In genomic region chr2:31690063-31690462, GRCm38 (mm10) we compare ENCODE assay signal across 9 mouse cellular contexts. TPM values are rescaled to one million over a fixed set of nuclear protein-coding genes. Genes with fewer than 3 reads are reported as not detected.
DNase-seq lines count a peak whose midpoint lies in the region; ATAC-seq and TF ChIP-seq lines count a peak whose summit lies in the region.
"Had no signal": no experiment of that assay in that cellular context is flagged by ENCODE, and none has a peak within 500 bp of the region (broad histone marks: within the 10 kb centered on the region; RNA-seq: fewer than 3 reads in every experiment).

No protein-coding gene starts in this region.

- TF ChIP-seq POLR2A in myocyte (IDR thresholded peaks at IDR 0.05; ENCODE audit: insufficient read length, low read depth): no peak

- no peaks in the 10 kb centered on the region for H3K9me3 ChIP-seq in kidney, postnatal 0 days (replicated peaks; ENCODE audit: low read length)
- no peaks in the 10 kb centered on the region for H3K9me3 ChIP-seq in embryonic facial prominence, embryonic 11.5 days (replicated peaks; ENCODE audit: control insufficient read depth, low read length)
- no peaks in the 10 kb centered on the region for H3K9me3 ChIP-seq in intestine, embryonic 16.5 days (ENCODE audit: control insufficient read depth, low read length)

- no peak for ATAC-seq in kidney, postnatal 0 days (replicated peaks; ENCODE audit: low FRiP score, low read depth)
- ATAC-seq in embryonic facial prominence, embryonic 11.5 days (replicated peaks; ENCODE audit: insufficient number of reproducible peaks, low FRiP score, low TSS enrichment, low read depth): no peak
- ATAC-seq in intestine, embryonic 16.5 days: no peak

- no peak for TF ChIP-seq CTCF in kidney, postnatal 0 days (IDR thresholded peaks at IDR 0.05; ENCODE audit: low read depth)

- H3ac ChIP-seq in myocyte (ENCODE audit: control insufficient read depth, insufficient read length): no peak overlapping the region

- H3K36me3 ChIP-seq in kidney, postnatal 0 days (ENCODE audit: insufficient read depth, low read length): 0 out of 2 replicates have a peak, but pooled peaks cover 6% of the 10 kb centered on the region
- H3K36me3 ChIP-seq in embryonic facial prominence, embryonic 11.5 days (replicated peaks; ENCODE audit: control insufficient read depth, insufficient read depth, low read depth, low read length): no peaks in the 10 kb centered on the region
- H3K36me3 ChIP-seq in intestine, embryonic 16.5 days (ENCODE audit: control insufficient read depth, insufficient read depth, low read length): peaks cover 5% of the 10 kb centered on the region; the same call in 1 of the 2 replicates
- no peaks in the 10 kb centered on the region for H3K36me3 ChIP-seq in myocyte (ENCODE audit: control insufficient read depth, insufficient read depth)

- no peak for DNase-seq in kidney, postnatal 0 days (ENCODE audit: low spot score)
- DNase-seq in kidney, adult 11 months: no peak
- no peak for DNase-seq in embryonic facial prominence, embryonic 11.5 days (ENCODE audit: low spot score)
- no peak for DNase-seq in spleen, postnatal 36 days (ENCODE audit: low spot score in 2 of 2)
- DNase-seq in layer of hippocampus, postnatal 25 days (ENCODE audit: extremely low spot score in 1 of 2, low spot score in 1 of 2): no peak
- no peak for DNase-seq in cerebellum, adult 9-11 months

- peak overlapping the region; percentile 97 for H3K4me3 ChIP-seq in kidney, postnatal 0 days (replicated peaks; ENCODE audit: low read depth, low read length)
- peak overlapping the region; percentile 92 for H3K4me3 ChIP-seq in embryonic facial prominence, embryonic 11.5 days (ENCODE audit: low read depth, low read length)
- H3K4me3 ChIP-seq in intestine, embryonic 16.5 days (ENCODE audit: low read length): peak overlapping the region; percentile 98
- peak overlapping the region; percentile 98 for H3K4me3 ChIP-seq in myocyte

- peaks cover 39% of the 10 kb centered on the region for H3K79me2 ChIP-seq in myocyte (ENCODE audit: control insufficient read depth, insufficient read depth)

- H3K27ac ChIP-seq in kidney, postnatal 0 days: no peak overlapping the region
- no peak overlapping the region for H3K27ac ChIP-seq in embryonic facial prominence, embryonic 11.5 days (replicated peaks; ENCODE audit: low read depth, low read length)
- H3K27ac ChIP-seq in intestine, embryonic 16.5 days (ENCODE audit: low read length): no peak overlapping the region

- H3K4me2 ChIP-seq in kidney, postnatal 0 days (ENCODE audit: low read length): peak overlapping the region; percentile 78
- H3K4me2 ChIP-seq in embryonic facial prominence, embryonic 11.5 days (ENCODE audit: low read depth, low read length): peak overlapping the region; percentile 80
- peak overlapping the region; percentile 51 for H3K4me2 ChIP-seq in intestine, embryonic 16.5 days (ENCODE audit: low read depth, low read length)
- H3K4me2 ChIP-seq in myocyte (ENCODE audit: low read depth): peak overlapping the region; percentile 100

- H3K9ac ChIP-seq in kidney, postnatal 0 days (ENCODE audit: low read depth, low read length): peak overlapping the region; percentile 93; the same call in 1 of the 2 replicates
- H3K9ac ChIP-seq in embryonic facial prominence, embryonic 11.5 days (replicated peaks; ENCODE audit: low read length): 0 out of 2 replicates have a peak overlapping the region, but pooled peaks have one; percentile 34
- peak overlapping the region; percentile 99; the same call in 1 of the 2 replicates for H3K9ac ChIP-seq in intestine, embryonic 16.5 days (ENCODE audit: low read depth, low read length)

- 29% methylated on average over 3 of the region's 3 CpGs for WGBS in kidney, postnatal 0 days
- WGBS in embryonic facial prominence, embryonic 11.5 days: 49% methylated on average over 3 of the region's 3 CpGs
- 29% methylated on average over 3 of the region's 3 CpGs for WGBS in intestine, embryonic 16.5 days

- H3K4me1 ChIP-seq in kidney, postnatal 0 days (replicated peaks; ENCODE audit: insufficient read depth, low read length): peaks cover 6% of the 10 kb centered on the region; the same call in 1 of the 2 replicates
- H3K4me1 ChIP-seq in embryonic facial prominence, embryonic 11.5 days (ENCODE audit: control insufficient read depth, insufficient read depth, low read length): no peaks in the 10 kb centered on the region
- peaks cover 14% of the 10 kb centered on the region for H3K4me1 ChIP-seq in intestine, embryonic 16.5 days (ENCODE audit: control insufficient read depth, insufficient read depth, low read length)

- H3K27me3 ChIP-seq in kidney, postnatal 0 days (ENCODE audit: insufficient read depth, low read length): no peaks in the 10 kb centered on the region
- no peaks in the 10 kb centered on the region for H3K27me3 ChIP-seq in embryonic facial prominence, embryonic 11.5 days (ENCODE audit: control insufficient read depth, insufficient read depth, low read length)
- no peaks in the 10 kb centered on the region for H3K27me3 ChIP-seq in intestine, embryonic 16.5 days (replicated peaks; ENCODE audit: control insufficient read depth, insufficient read depth, low read length)
- H3K27me3 ChIP-seq in myocyte (ENCODE audit: control insufficient read depth, insufficient read depth, insufficient read length): no peaks in the 10 kb centered on the region

TF ChIP-seq in myocyte, 11 proteins besides CTCF, POLR2A, EP300 and RAD21:
- TF ChIP-seq MYOD1 (IDR thresholded peaks at IDR 0.05; ENCODE audit: control insufficient read depth in 1 of 3, insufficient read length in 2 of 3, low read depth in 2 of 3) (no peak), MAX (IDR thresholded peaks at IDR 0.05; ENCODE audit: low read depth) (no peak), POLR2AphosphoS2 (IDR thresholded peaks at IDR 0.05; ENCODE audit: insufficient read length, low read depth) (no peak), REST (IDR thresholded peaks at IDR 0.05; ENCODE audit: insufficient read depth, insufficient read length) (no peak), TCF3 (IDR thresholded peaks at IDR 0.05; ENCODE audit: insufficient read length, low read depth) (no peak), USF1 (IDR thresholded peaks at IDR 0.05; ENCODE audit: low read depth) (no peak), SRF (IDR thresholded peaks at IDR 0.05; ENCODE audit: control insufficient read depth, insufficient read length, low read depth) (no peak), MYOG (IDR thresholded peaks at IDR 0.05; ENCODE audit: control insufficient read depth in 1 of 3, insufficient read depth in 1 of 3, insufficient read length in 2 of 3, low read depth in 2 of 3) (no peak), CEBPB (IDR thresholded peaks at IDR 0.05; ENCODE audit: insufficient read depth, poor library complexity, severe bottlenecking) (no peak), E2F4 (IDR thresholded peaks at IDR 0.05; ENCODE audit: insufficient read depth) (no peak), TCF12 (IDR thresholded peaks at IDR 0.05; ENCODE audit: insufficient read depth, poor library complexity, severe bottlenecking) (no peak)
TF ChIP-seq in myocyte: peak in this region for 0.

RNA-seq across cellular contexts. Expression of gene Abl1, which starts 1.9 kb away (rescaled TPM):
- polyA plus RNA-seq in kidney, postnatal 0 days (2015; fragmentation: Nextera tagmentation; extraction: Ambion mirVana): 24.1 and 26.5 TPM in 2 replicates
- 39.5 and 41.2 TPM in 2 replicates for polyA plus RNA-seq in embryonic facial prominence, embryonic 11.5 days (2014; fragmentation: Nextera tagmentation; extraction: Ambion mirVana)
- 25.1 and 26.2 TPM in 2 replicates for polyA plus RNA-seq in intestine, embryonic 16.5 days (2015; fragmentation: Nextera tagmentation; extraction: Ambion mirVana)
- 28.0 TPM for polyA plus RNA-seq in myocyte (2012; fragmentation: generic; extraction: Trizol)
- total RNA-seq in layer of hippocampus, postnatal 25 days (2021): 10 to 100 TPM; 45.5 to 46.0 TPM

RNA-seq across cellular contexts. Expression of gene Exosc2, which starts 19.5 kb away (rescaled TPM):
- 35.9 and 41.8 TPM in 2 replicates for polyA plus RNA-seq in kidney, postnatal 0 days (2015; fragmentation: Nextera tagmentation; extraction: Ambion mirVana)
- polyA plus RNA-seq in embryonic facial prominence, embryonic 11.5 days (2014; fragmentation: Nextera tagmentation; extraction: Ambion mirVana): 77.3 and 82.1 TPM in 2 replicates
- 51.3 and 64.3 TPM in 2 replicates for polyA plus RNA-seq in intestine, embryonic 16.5 days (2015; fragmentation: Nextera tagmentation; extraction: Ambion mirVana)
- 25.4 TPM for polyA plus RNA-seq in myocyte (2012; fragmentation: generic; extraction: Trizol)
- total RNA-seq in layer of hippocampus, postnatal 25 days (2021): 10 to 100 TPM; 20.3 to 20.6 TPM

RNA-seq across cellular contexts. Expression of gene Prdm12, which starts 50.2 kb away (rescaled TPM):
- polyA plus RNA-seq in kidney, postnatal 0 days (2015; fragmentation: Nextera tagmentation; extraction: Ambion mirVana): not detected in 2 replicates
- 4.5 and 6.2 TPM in 2 replicates for polyA plus RNA-seq in embryonic facial prominence, embryonic 11.5 days (2014; fragmentation: Nextera tagmentation; extraction: Ambion mirVana)
- polyA plus RNA-seq in intestine, embryonic 16.5 days (2015; fragmentation: Nextera tagmentation; extraction: Ambion mirVana): not detected in 2 replicates
- polyA plus RNA-seq in myocyte (2012; fragmentation: generic; extraction: Trizol): not detected
- not detected for total RNA-seq in layer of hippocampus, postnatal 25 days (2021)
- polyA plus RNA-seq: thymus, postnatal 0 days had no signal

Comparison
In these comparisons a context has a peak if more than half of its experiments do, and no peak if none do; other contexts are left out.
1. H3K9ac ChIP-seq: peak in every context shown above with its lines; median percentile 99 in intestine, embryonic 16.5 days; 93 in kidney, postnatal 0 days; 34 in embryonic facial prominence, embryonic 11.5 days.